Mouse (Mus musculus): ENCODE results near the gene C130050O18Rik.

The C130050O18Rik gene

GRCm38 (mm10) chr5:139397359-139397916, 7.6 kb upstream of the C130050O18Rik start:
- no peak for DNase-seq (ENCODE audit: inconsistent ontology term)

GRCm38 (mm10) chr5:139397959-139398753, 6.9 kb upstream of the C130050O18Rik start:
- DNase-seq (ENCODE audit: inconsistent ontology term): peak; percentile 89

GRCm38 (mm10) chr5:139398786-139399185, 6.3 kb upstream of the C130050O18Rik start:
- DNase-seq (ENCODE audit: inconsistent ontology term): no peak

- DNase-seq (ENCODE audit: inconsistent ontology term): no peak
These were observed 5.1 kb upstream of the C130050O18Rik start for GRCm38 (mm10) chr5:139399991-139400390.

GRCm38 (mm10) chr5:139402106-139402505, 3.0 kb upstream of the C130050O18Rik start:
- DNase-seq (ENCODE audit: inconsistent ontology term): no peak

GRCm38 (mm10) chr5:139403692-139404260, 1.3 kb upstream of the C130050O18Rik start:
- no peak for DNase-seq (ENCODE audit: inconsistent ontology term)

GRCm38 (mm10) chr5:139405478-139405877, 398 bp downstream of the C130050O18Rik start:
- no peak for DNase-seq (ENCODE audit: inconsistent ontology term)

GRCm38 (mm10) chr5:139405953-139406352, 873 bp downstream of the C130050O18Rik start:
- no peak for DNase-seq (ENCODE audit: inconsistent ontology term)

GRCm38 (mm10) chr5:139407121-139407885, 2.2 kb downstream of the C130050O18Rik start:
- no peak for DNase-seq (ENCODE audit: inconsistent ontology term)

- DNase-seq (ENCODE audit: inconsistent ontology term): no peak
These were observed 3.4 kb downstream of the C130050O18Rik start for GRCm38 (mm10) chr5:139408511-139408910.

GRCm38 (mm10) chr5:139409412-139409811, 4.3 kb downstream of the C130050O18Rik start:
- peak; percentile 94 for DNase-seq (ENCODE audit: inconsistent ontology term)

GRCm38 (mm10) chr5:139410056-139410455, 5.0 kb downstream of the C130050O18Rik start:
- no peak for DNase-seq (ENCODE audit: inconsistent ontology term)

GRCm38 (mm10) chr5:139411117-139411516, 6.0 kb downstream of the C130050O18Rik start:
- DNase-seq (ENCODE audit: inconsistent ontology term): no peak

GRCm38 (mm10) chr5:139411665-139412314, 6.7 kb downstream of the C130050O18Rik start:
- DNase-seq (ENCODE audit: inconsistent ontology term): no peak

- no peak for DNase-seq (ENCODE audit: inconsistent ontology term)
These were observed 8.5 kb downstream of the C130050O18Rik start for GRCm38 (mm10) chr5:139413545-139413944.

- DNase-seq (ENCODE audit: inconsistent ontology term): no peak
These were observed 9.9 kb downstream of the C130050O18Rik start for GRCm38 (mm10) chr5:139415001-139415400.

- no peak for DNase-seq (ENCODE audit: inconsistent ontology term)
These were observed 11.9 kb downstream of the C130050O18Rik start for GRCm38 (mm10) chr5:139416942-139417341.

GRCm38 (mm10) chr5:139417480-139417879, 12.4 kb downstream of the C130050O18Rik start:
- DNase-seq (ENCODE audit: inconsistent ontology term): no peak

- no peak for DNase-seq (ENCODE audit: inconsistent ontology term)
These were observed 13.0 kb downstream of the C130050O18Rik start for GRCm38 (mm10) chr5:139418110-139418509.

- DNase-seq (ENCODE audit: inconsistent ontology term): peak; percentile 58
These were observed 13.6 kb downstream of the C130050O18Rik start for GRCm38 (mm10) chr5:139418633-139419032.

- peak; percentile 84 for DNase-seq (ENCODE audit: inconsistent ontology term)
These were observed 18.2 kb downstream of the C130050O18Rik start, which contains the start of gene Gper1 for GRCm38 (mm10) chr5:139423026-139423865. Gene Gper1, plus strand, starts transcription at chr5:139423151.

All from Muller cell, postnatal 12 days (primary cell).